Mouse (Mus musculus) brain, adult 2 months (tissue): Measurements from ENCODE around the gene Cwf19l1.
A peak's percentile ranks its signal among the peaks of the same experiment; 100 is the strongest.
"Not testable (repeated sequence)": the region's sequence is repeated elsewhere in the genome, so short reads cannot be mapped to it uniquely, and the experiment has no call there.

Source experiments
- DNase-seq: peaks from one replicate; pipeline ENCODE4 v3.0.0; 2011; ENCODE audit warnings: low read depth, low spot score

Gene Cwf19l1

GRCm38 (mm10) chr19:44135072-44135959, at the start of gene Cwf19l1:
Gene Cwf19l1, minus strand, starts transcription at chr19:44135876.
- DNase-seq, result peak; percentile 97

GRCm38 (mm10) chr19:44183968-44184367, 48.3 kb upstream of the Cwf19l1 start:
- DNase-seq, result no peak

DNA sequence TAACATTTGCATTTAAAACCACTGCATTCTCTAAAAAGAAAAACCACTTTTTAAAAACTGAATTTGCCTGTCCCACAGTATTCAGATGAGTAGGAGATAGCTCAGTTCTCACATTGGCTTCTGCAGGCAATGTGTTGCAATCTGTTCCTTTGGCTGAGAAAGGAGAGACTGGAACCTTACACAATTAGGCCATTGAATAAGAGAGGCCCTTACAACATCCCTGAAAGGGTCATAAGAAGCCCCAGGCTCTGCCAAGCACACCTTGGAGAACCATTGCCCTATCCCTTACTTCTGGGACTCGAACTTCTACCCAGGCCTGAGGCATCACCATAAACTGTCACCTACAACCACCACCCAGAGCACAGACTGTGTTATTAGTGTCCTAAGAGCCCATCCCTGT, 44.8 kb upstream of the Cwf19l1 start:
- no peak for DNase-seq

DNA sequence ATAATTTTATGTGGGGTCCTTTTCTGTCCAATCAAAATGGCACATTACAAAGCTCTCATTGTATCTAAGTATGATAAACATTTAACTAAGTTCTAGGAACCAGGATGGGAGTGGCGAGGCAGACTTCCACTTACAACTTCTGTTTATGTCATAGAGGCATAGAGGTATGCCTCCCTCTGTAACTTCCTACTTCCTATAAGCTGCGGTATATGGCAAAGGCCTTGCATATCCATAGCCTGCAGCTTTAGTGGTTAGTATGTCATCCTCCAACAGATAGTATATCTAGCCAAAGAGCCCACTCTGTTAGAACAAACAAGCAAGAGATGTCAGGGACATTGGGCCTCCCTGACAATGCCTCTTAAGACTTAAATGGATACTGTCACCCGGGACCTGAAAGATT, 41.1 kb upstream of the Cwf19l1 start:
- DNase-seq, result no peak

DNA sequence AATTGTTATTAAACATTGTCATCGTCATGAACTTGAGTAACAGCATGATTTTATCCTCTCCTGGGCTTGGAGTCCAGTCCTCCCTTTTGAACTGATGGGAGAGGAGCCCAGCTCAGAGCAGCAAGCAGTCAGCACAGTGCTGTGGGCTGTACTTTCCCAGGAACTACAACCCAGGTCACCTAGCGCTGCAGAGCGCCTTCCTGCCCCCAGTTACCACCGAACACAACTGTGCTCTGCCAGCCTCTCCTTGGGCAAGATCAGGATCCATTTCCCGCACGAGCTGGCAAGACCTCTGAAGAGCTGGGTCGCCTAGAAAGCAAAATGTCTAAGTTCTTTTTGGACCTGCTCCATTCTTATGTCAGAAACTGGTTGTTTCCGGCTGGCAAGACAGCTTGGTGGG, 39.2 kb upstream of the Cwf19l1 start:
- no peak for DNase-seq

- DNase-seq, result peak; percentile 46
Observed at GRCm38 (mm10) chr19:44161515-44161914, 25.8 kb upstream of the Cwf19l1 start.

GRCm38 (mm10) chr19:44159386-44159785, 23.7 kb upstream of the Cwf19l1 start:
- DNase-seq, result no peak

DNA sequence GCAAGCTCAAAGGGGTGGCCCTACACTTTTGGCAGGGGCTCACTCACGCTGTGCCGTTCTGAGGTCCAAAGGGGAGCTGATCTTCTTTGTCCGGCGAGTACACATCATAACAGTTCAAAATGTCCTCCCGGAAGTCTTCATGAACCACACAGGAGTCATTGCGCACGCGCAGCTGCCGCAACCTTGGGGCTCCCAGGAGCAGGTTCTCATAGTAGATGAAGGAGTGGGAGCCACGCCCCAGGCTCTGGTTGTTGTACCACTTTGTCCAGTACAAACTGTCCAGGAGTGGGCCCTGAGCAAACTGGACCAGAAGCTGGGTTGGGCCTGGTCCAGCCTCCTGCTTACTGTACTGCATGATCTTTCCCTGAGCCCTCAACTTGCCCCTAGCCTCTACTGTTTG, 21.3 kb upstream of the Cwf19l1 start:
- no peak for DNase-seq

DNA sequence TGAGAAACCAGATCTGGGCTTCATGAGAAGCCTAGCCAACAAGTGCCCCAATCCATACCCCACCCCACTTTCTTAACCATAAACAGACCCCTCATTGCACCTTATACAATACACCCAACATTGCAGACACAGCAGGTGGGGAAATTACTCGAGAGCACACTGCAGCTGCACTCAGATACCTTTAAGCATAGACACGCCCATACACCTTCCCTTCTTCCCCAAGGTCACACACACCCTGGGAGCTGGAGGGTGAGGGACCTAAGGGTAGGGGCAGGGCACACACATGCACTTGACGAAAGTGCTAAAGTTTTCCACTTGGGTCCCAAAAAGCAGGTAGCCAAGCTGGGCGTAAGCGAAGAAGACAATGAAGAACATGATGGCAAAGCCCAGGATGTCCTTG, 18.1 kb upstream of the Cwf19l1 start:
- DNase-seq, result no peak

- DNase-seq, result no peak
Observed at GRCm38 (mm10) chr19:44148991-44149390, 13.3 kb upstream of the Cwf19l1 start.

- DNase-seq, result no peak
Observed at GRCm38 (mm10) chr19:44148345-44148744, 12.7 kb upstream of the Cwf19l1 start.

DNA sequence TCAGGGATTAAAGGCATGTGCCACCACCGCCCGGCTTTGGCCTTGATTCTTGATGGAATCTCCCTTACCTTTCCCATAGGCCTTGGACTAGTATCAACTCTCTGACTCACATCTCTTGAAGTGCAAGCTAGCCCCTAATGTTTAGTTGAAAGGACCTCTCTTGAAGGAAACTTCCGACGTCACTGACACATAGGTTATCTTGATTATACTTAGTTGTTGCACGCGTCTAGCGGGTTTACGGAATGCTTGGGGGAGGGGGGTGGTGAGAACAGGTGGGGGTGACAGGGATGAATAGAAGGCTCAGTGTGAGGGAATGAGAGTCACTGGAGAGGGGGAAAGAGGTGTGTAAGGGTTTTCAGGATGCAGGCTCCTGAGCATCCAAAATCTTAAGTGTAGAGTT, 11.3 kb upstream of the Cwf19l1 start:
- DNase-seq, result no peak

GRCm38 (mm10) chr19:44146568-44146879, 10.8 kb upstream of the Cwf19l1 start:
- no peak for DNase-seq

GRCm38 (mm10) chr19:44145702-44146567, 10.3 kb upstream of the Cwf19l1 start, which contains the start of gene Bloc1s2:
Gene Bloc1s2, minus strand, starts transcription at chr19:44146446.
- DNase-seq, result peak; percentile 92

GRCm38 (mm10) chr19:44144366-44144765, 8.7 kb upstream of the Cwf19l1 start:
- DNase-seq, result no peak

- no peak for DNase-seq
Observed at GRCm38 (mm10) chr19:44135960-44136485, 347 bp upstream of the Cwf19l1 start.

GRCm38 (mm10) chr19:44132917-44133316, 2.8 kb downstream of the Cwf19l1 start:
- DNase-seq, result no peak

GRCm38 (mm10) chr19:44128560-44128959, 7.1 kb downstream of the Cwf19l1 start:
- no peak for DNase-seq

DNA sequence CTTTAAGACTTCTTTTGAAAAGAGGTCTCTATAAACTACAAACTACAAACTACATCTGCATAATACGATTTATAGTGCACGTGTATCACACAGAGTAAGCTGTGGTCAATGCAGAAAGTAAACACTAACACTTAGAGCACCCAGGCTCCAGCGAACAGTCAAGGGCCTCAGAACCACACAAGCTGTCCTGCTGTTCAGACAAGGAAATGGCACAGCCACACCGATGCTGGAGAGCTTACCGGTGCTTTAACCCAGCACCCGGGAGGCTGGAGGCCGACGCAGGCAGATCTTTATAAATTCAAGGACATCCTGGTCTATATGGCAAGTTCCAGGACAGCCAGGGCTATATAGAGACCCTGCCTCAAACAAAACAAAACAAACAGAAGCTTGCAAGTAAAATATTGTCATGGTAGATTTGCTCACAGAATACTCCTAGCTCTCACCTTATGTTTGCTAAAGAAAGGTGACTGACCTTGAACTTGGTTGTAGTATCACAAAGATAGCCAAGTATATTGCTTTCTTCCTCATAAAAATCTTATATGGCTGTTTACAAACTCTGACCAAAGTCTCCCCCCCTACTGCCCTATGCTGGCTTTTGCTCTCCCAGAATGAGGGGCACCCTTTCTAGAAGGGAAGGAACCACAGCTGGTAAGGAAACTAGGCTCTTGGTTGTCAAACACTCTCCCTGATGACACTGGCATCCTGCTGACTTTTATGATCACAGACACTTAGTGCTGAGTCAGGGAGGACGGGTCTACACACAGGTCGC, 7.8 kb downstream of the Cwf19l1 start:
- DNase-seq, result no peak

- no peak for DNase-seq
Observed at GRCm38 (mm10) chr19:44121137-44121536, 14.5 kb downstream of the Cwf19l1 start.

GRCm38 (mm10) chr19:44120686-44121085, 15.0 kb downstream of the Cwf19l1 start:
- DNase-seq, result not testable (repeated sequence)

- DNase-seq, result no peak
Observed at GRCm38 (mm10) chr19:44117793-44118192, 17.9 kb downstream of the Cwf19l1 start.
